Comparison of ENCODE assay signal across 24 mouse cellular contexts in genomic region chr16:49985082-49986076, GRCm38 (mm10).
DNase-seq lines count a peak whose midpoint lies in the region; ATAC-seq and TF ChIP-seq lines count a peak whose summit lies in the region.
"Had no signal": no experiment of that assay in that cellular context is flagged by ENCODE, and none has a peak within 500 bp of the region (broad histone marks: within the 10 kb centered on the region; RNA-seq: fewer than 3 reads in every experiment).

No protein-coding gene starts in this region.

- H3K4me3 ChIP-seq in hindbrain, embryonic 11.5 days (ENCODE audit: low read depth, low read length): no peak overlapping the region
- H3K4me3 ChIP-seq in hindbrain, embryonic 14.5 days (replicated peaks; ENCODE audit: low read length): no peak overlapping the region
- H3K4me3 ChIP-seq in midbrain, postnatal 0 days (ENCODE audit: low read depth, low read length): no peak overlapping the region
- H3K4me3 ChIP-seq in midbrain, embryonic 11.5 days (ENCODE audit: low read depth, low read length): no peak overlapping the region
- H3K4me3 ChIP-seq in embryonic facial prominence, embryonic 10.5 days: no peak overlapping the region
- H3K4me3 ChIP-seq: embryonic facial prominence, embryonic 15.5 days; forebrain, embryonic 10.5 days; heart, embryonic 10.5 days; midbrain, embryonic 12.5 days had no signal

- H3K4me1 ChIP-seq in hindbrain, embryonic 11.5 days (replicated peaks; ENCODE audit: control insufficient read depth, insufficient read depth, low read length): no peaks in the 10 kb centered on the region
- 0 out of 2 replicates have a peak, but pooled peaks cover 6% of the 10 kb centered on the region for H3K4me1 ChIP-seq in hindbrain, embryonic 14.5 days (replicated peaks; ENCODE audit: control insufficient read depth, insufficient read depth, low read length)
- H3K4me1 ChIP-seq in midbrain, postnatal 0 days (ENCODE audit: insufficient read depth, low read length): no peaks in the 10 kb centered on the region
- no peaks in the 10 kb centered on the region for H3K4me1 ChIP-seq in midbrain, embryonic 11.5 days (ENCODE audit: control insufficient read depth, insufficient read depth, low read length)
- no peaks in the 10 kb centered on the region for H3K4me1 ChIP-seq in embryonic facial prominence, embryonic 10.5 days

- DNase-seq in hindbrain, embryonic 11.5 days (ENCODE audit: low spot score): no peak
- DNase-seq in hindbrain, embryonic 14.5 days (ENCODE audit: low spot score): no peak
- peak; percentile 41 for DNase-seq in midbrain, postnatal 0 days (ENCODE audit: low spot score)
- no peak for DNase-seq in midbrain, embryonic 11.5 days (ENCODE audit: low spot score, missing footprints)
- DNase-seq in mesoderm, embryonic 11.5 days (ENCODE audit: low read depth, low spot score): peak; percentile 70
- no peak for DNase-seq in right cerebral cortex, postnatal 10 days (ENCODE audit: low spot score in 2 of 2)
- DNase-seq in frontal cortex, postnatal 14 days (ENCODE audit: low spot score in 2 of 2): no peak
- DNase-seq in embryonic facial prominence, embryonic 10.5 days (ENCODE audit: low spot score): no peak
- DNase-seq: adrenal gland, postnatal 14 days; cerebellum, adult 2 months; gastrocnemius, postnatal 25 days; heart, postnatal 10 days; left cerebral cortex, postnatal 4 days; lung, adult 2 months; lung, postnatal 4 days; right cerebral cortex, postnatal 25 days had no signal

- no peaks in the 10 kb centered on the region for H3K27me3 ChIP-seq in hindbrain, embryonic 11.5 days (ENCODE audit: control insufficient read depth, insufficient read depth, low read length)
- no peaks in the 10 kb centered on the region for H3K27me3 ChIP-seq in hindbrain, embryonic 14.5 days (ENCODE audit: control insufficient read depth, insufficient read depth, low read length)
- H3K27me3 ChIP-seq in midbrain, postnatal 0 days (ENCODE audit: insufficient read depth, low read length): no peaks in the 10 kb centered on the region
- H3K27me3 ChIP-seq in midbrain, embryonic 11.5 days (ENCODE audit: control insufficient read depth, insufficient read depth, low read length): no peaks in the 10 kb centered on the region
- 0 out of 2 replicates have a peak, but pooled peaks cover under 1% of the 10 kb centered on the region for H3K27me3 ChIP-seq in embryonic facial prominence, embryonic 10.5 days (replicated peaks; ENCODE audit: low read depth, poor library complexity, severe bottlenecking)
- H3K27me3 ChIP-seq: CH12.LX; embryonic facial prominence, embryonic 15.5 days; midbrain, embryonic 12.5 days had no signal

- H3K4me2 ChIP-seq in hindbrain, embryonic 11.5 days (replicated peaks; ENCODE audit: low read depth, low read length): no peak overlapping the region
- H3K4me2 ChIP-seq in hindbrain, embryonic 14.5 days (replicated peaks): no peak overlapping the region
- H3K4me2 ChIP-seq in midbrain, postnatal 0 days (ENCODE audit: low read depth, low read length, poor library complexity, severe bottlenecking): no peak overlapping the region
- no peak overlapping the region for H3K4me2 ChIP-seq in midbrain, embryonic 11.5 days
- H3K4me2 ChIP-seq: embryonic facial prominence, embryonic 15.5 days; liver, embryonic 11.5 days; midbrain, embryonic 12.5 days had no signal

- WGBS in hindbrain, embryonic 11.5 days: 58% methylated on average over 14 of the region's 14 CpGs
- WGBS in hindbrain, embryonic 14.5 days: 47% methylated on average over 14 of the region's 14 CpGs
- WGBS in midbrain, postnatal 0 days: 64% methylated on average over 14 of the region's 14 CpGs
- 80% methylated on average over 14 of the region's 14 CpGs for WGBS in midbrain, embryonic 11.5 days
- WGBS in embryonic facial prominence, embryonic 10.5 days: 72% methylated on average over 14 of the region's 14 CpGs

- H3K9ac ChIP-seq in hindbrain, embryonic 11.5 days (ENCODE audit: low read depth, low read length): no peak overlapping the region
- H3K9ac ChIP-seq in hindbrain, embryonic 14.5 days: no peak overlapping the region
- H3K9ac ChIP-seq in midbrain, postnatal 0 days (replicated peaks; ENCODE audit: low read length, poor library complexity, severe bottlenecking): no peak overlapping the region
- no peak overlapping the region for H3K9ac ChIP-seq in midbrain, embryonic 11.5 days (ENCODE audit: low read length)
- H3K9ac ChIP-seq: embryonic facial prominence, embryonic 15.5 days; midbrain, embryonic 12.5 days had no signal

- no peak for TF ChIP-seq CTCF in midbrain, postnatal 0 days (IDR thresholded peaks at IDR 0.05)

- no peak overlapping the region for H3K27ac ChIP-seq in hindbrain, embryonic 11.5 days (ENCODE audit: low read depth, low read length)
- H3K27ac ChIP-seq in hindbrain, embryonic 14.5 days: no peak overlapping the region; the same call in 1 of the 2 replicates
- no peak overlapping the region for H3K27ac ChIP-seq in midbrain, postnatal 0 days (ENCODE audit: low read depth, low read length)
- H3K27ac ChIP-seq in midbrain, embryonic 11.5 days (ENCODE audit: low read depth, low read length): no peak overlapping the region
- H3K27ac ChIP-seq in embryonic facial prominence, embryonic 10.5 days (replicated peaks): no peak overlapping the region
- H3K27ac ChIP-seq: embryonic facial prominence, embryonic 15.5 days; forebrain, embryonic 10.5 days; heart, embryonic 10.5 days; midbrain, embryonic 12.5 days; stomach, postnatal 0 days had no signal

- peak; percentile 34; the same call in 1 of the 2 replicates for ATAC-seq in hindbrain, embryonic 11.5 days (ENCODE audit: low FRiP score)
- no peak for ATAC-seq in hindbrain, embryonic 14.5 days (ENCODE audit: low FRiP score)
- ATAC-seq in midbrain, postnatal 0 days (ENCODE audit: low FRiP score): no peak
- no peak for ATAC-seq in midbrain, embryonic 11.5 days (ENCODE audit: low FRiP score)
- ATAC-seq: inflammation-experienced regulatory T-cells, adult 6 months had no signal

- no peaks in the 10 kb centered on the region for H3K36me3 ChIP-seq in hindbrain, embryonic 11.5 days (ENCODE audit: control insufficient read depth, insufficient read depth, low read length)
- no peaks in the 10 kb centered on the region for H3K36me3 ChIP-seq in hindbrain, embryonic 14.5 days (replicated peaks; ENCODE audit: control insufficient read depth, insufficient read depth)
- no peaks in the 10 kb centered on the region for H3K36me3 ChIP-seq in midbrain, postnatal 0 days (ENCODE audit: insufficient read depth, low read length)
- no peaks in the 10 kb centered on the region for H3K36me3 ChIP-seq in midbrain, embryonic 11.5 days (ENCODE audit: control insufficient read depth, insufficient read depth, low read length)
- H3K36me3 ChIP-seq in embryonic facial prominence, embryonic 10.5 days (replicated peaks): no peaks in the 10 kb centered on the region
- H3K36me3 ChIP-seq: embryonic facial prominence, embryonic 15.5 days; forebrain, embryonic 10.5 days; heart, embryonic 10.5 days; midbrain, embryonic 12.5 days had no signal

- H3K9me3 ChIP-seq in hindbrain, embryonic 11.5 days (ENCODE audit: control insufficient read depth, low read length): no peaks in the 10 kb centered on the region
- no peaks in the 10 kb centered on the region for H3K9me3 ChIP-seq in hindbrain, embryonic 14.5 days (ENCODE audit: control insufficient read depth, low read length)
- no peaks in the 10 kb centered on the region for H3K9me3 ChIP-seq in midbrain, postnatal 0 days (ENCODE audit: low read length)
- no peaks in the 10 kb centered on the region for H3K9me3 ChIP-seq in midbrain, embryonic 11.5 days (ENCODE audit: control insufficient read depth, low read length)
- H3K9me3 ChIP-seq in embryonic facial prominence, embryonic 10.5 days: no peaks in the 10 kb centered on the region
- H3K9me3 ChIP-seq: embryonic facial prominence, embryonic 15.5 days; forebrain, embryonic 10.5 days; heart, embryonic 10.5 days; midbrain, embryonic 12.5 days had no signal

Comparison
In these comparisons a context has a peak if more than half of its experiments do, and no peak if none do; other contexts are left out.
1. DNase-seq: peak in midbrain, postnatal 0 days (single experiment) and mesoderm, embryonic 11.5 days (single experiment); none in hindbrain, embryonic 11.5 days (single experiment), hindbrain, embryonic 14.5 days (single experiment), midbrain, embryonic 11.5 days (single experiment), right cerebral cortex, postnatal 10 days (0 of 2), frontal cortex, postnatal 14 days (0 of 2) and embryonic facial prominence, embryonic 10.5 days (single experiment).